In the genomic region with DNA sequence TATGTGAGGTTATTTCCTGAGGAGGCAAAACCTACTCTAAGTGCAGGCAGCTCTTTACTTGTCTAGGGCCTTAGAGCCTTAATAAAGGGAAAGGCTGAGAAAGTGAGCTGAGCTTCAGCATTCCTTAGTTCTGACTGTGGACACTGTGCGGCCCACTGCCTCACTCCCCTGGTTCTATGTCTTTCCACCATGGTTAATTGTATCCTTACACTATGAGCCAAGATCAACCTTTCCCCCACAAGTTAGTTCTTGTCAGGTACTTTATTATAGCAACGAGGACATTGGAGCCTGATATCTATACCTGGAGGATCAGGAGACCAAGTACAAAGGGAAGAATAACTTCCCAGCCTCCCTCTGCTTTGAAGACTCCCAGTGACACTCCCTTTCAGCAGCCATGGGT, we compare ENCODE assay signal across 15 mouse cellular contexts.
"Had no signal": no experiment of that assay in that cellular context is flagged by ENCODE, and none has a peak within 500 bp of the region (broad histone marks: within the 10 kb centered on the region; RNA-seq: fewer than 3 reads in every experiment).

No protein-coding gene starts in this region.

- H3K9ac ChIP-seq: liver, embryonic 15.5 days; neural tube, embryonic 15.5 days had no signal

- H3K36me3 ChIP-seq: limb, embryonic 10.5 days; liver, embryonic 15.5 days; neural tube, embryonic 15.5 days had no signal

- H3K4me1 ChIP-seq: limb, embryonic 10.5 days; liver, embryonic 15.5 days; neural tube, embryonic 15.5 days had no signal

- H3K4me3 ChIP-seq: left cerebral cortex, adult 2 months; limb, embryonic 10.5 days; liver, embryonic 15.5 days; myocyte; neural tube, embryonic 15.5 days had no signal

- H3K4me2 ChIP-seq: liver, embryonic 11.5 days; liver, embryonic 15.5 days; neural tube, embryonic 15.5 days had no signal

- DNase-seq: lung, adult 2 months; lung, postnatal 36 days; midbrain, embryonic 14.5 days; right cerebral cortex, adult 18-20 months; right cerebral cortex, postnatal 25 days; thymus, postnatal 4 days had no signal

- H3K27ac ChIP-seq: kidney, postnatal 0 days; left cerebral cortex, adult 2 months; limb, embryonic 10.5 days; liver, embryonic 15.5 days; neural tube, embryonic 15.5 days; stomach, postnatal 0 days had no signal

- H3K9me3 ChIP-seq: limb, embryonic 10.5 days; liver, embryonic 15.5 days; neural tube, embryonic 15.5 days had no signal

- H3K27me3 ChIP-seq: liver, embryonic 15.5 days; neural tube, embryonic 15.5 days had no signal

- ATAC-seq: lung, postnatal 0 days had no signal
